Mouse (Mus musculus) stomach, postnatal 0 days (tissue): ENCODE data around the gene Dlgap1. TPM values are rescaled to one million over a fixed set of nuclear protein-coding genes. Genes with fewer than 3 reads are reported as not detected.

ENCODE experiments used
- ATAC-seq: fragments of 200-750 bp; cut with Nextera tagmentation; 2 replicates; pipeline ENCODE4 v1.8.0; 2017; ENCODE audit not compliant: low FRiP score, low TSS enrichment
- DNase-seq: peaks from one replicate; pipeline ENCODE4 v3.0.0-alpha.2; 2016; ENCODE audit warnings: low spot score
- H3K27ac ChIP-seq: fragments of 300-500 bp; sonication (generic); replicated peaks from 2 replicates; pipeline ENCODE4 v1.5.1; 2014; ENCODE audit warnings: mild to moderate bottlenecking, control low read depth
- H3K27me3 ChIP-seq: fragments of 300-500 bp; sonication (generic); 2 replicates; pipeline ENCODE4 v1.6.1; 2014; ENCODE audit warnings: low read length; ENCODE audit not compliant: control insufficient read depth, insufficient read depth
- H3K36me3 ChIP-seq: fragments of 300-500 bp; sonication (generic); 2 replicates; pipeline ENCODE4 v1.6.1; 2014; ENCODE audit warnings: low read length, mixed read lengths; ENCODE audit not compliant: control insufficient read depth, insufficient read depth
- H3K4me1 ChIP-seq: fragments of 300-500 bp; sonication (generic); replicated peaks from 2 replicates; pipeline ENCODE4 v1.6.1; 2014; ENCODE audit warnings: antibody characterized with exemption; ENCODE audit not compliant: control insufficient read depth, insufficient read depth
- H3K4me2 ChIP-seq: fragments of 300-500 bp; sonication (generic); replicated peaks from 2 replicates; pipeline ENCODE4 v1.6.1; 2014; ENCODE audit warnings: low read depth, mild to moderate bottlenecking, control low read depth, moderate library complexity
- H3K4me3 ChIP-seq: fragments of 300-500 bp; sonication (generic); 2 replicates; pipeline ENCODE4 v1.5.1; 2014; ENCODE audit warnings: low read depth, low read length, control low read depth
- H3K9ac ChIP-seq: fragments of 300-500 bp; sonication (generic); 2 replicates; pipeline ENCODE4 v1.6.1; 2014; ENCODE audit warnings: mild to moderate bottlenecking, low read length, control low read depth, mixed read lengths
- H3K9me3 ChIP-seq: fragments of 300-500 bp; sonication (generic); 2 replicates; pipeline ENCODE4 v1.6.1; 2016; ENCODE audit warnings: low read length; ENCODE audit not compliant: control insufficient read depth
- CTCF ChIP-seq: IDR thresholded peaks from 2 replicates; pipeline ENCODE4 v1.5.1; 2016; ENCODE audit warnings: antibody characterized with exemption, low read depth, mild to moderate bottlenecking, moderate library complexity
- EP300 ChIP-seq: optimal IDR thresholded peaks from 2 replicates; pipeline ENCODE3; 2016; ENCODE audit warnings: antibody characterized with exemption
- WGBS: fragments of 180-500 bp; shearing (Covaris S2); extraction: QIAGEN DNeasy Blood & Tissue Kit; methylation state at CpG from one replicate; pipeline ENCODE4 v1.1.7; 2014; 5-methylcytosine and 5-hydroxymethylcytosine counted together
- polyA plus RNA-seq: library from polyadenylated mRNA; unstranded; fragments of >200 nt; fragmentation: Nextera tagmentation; extraction: Ambion mirVana; gene quantifications from 2 replicates; pipeline ENCODE4 v1.2.1, GENCODE M21; 2015

Gene Dlgap1
- polyA plus RNA-seq, 1 experiment from 2014 or later, result 1.6 TPM

DNA sequence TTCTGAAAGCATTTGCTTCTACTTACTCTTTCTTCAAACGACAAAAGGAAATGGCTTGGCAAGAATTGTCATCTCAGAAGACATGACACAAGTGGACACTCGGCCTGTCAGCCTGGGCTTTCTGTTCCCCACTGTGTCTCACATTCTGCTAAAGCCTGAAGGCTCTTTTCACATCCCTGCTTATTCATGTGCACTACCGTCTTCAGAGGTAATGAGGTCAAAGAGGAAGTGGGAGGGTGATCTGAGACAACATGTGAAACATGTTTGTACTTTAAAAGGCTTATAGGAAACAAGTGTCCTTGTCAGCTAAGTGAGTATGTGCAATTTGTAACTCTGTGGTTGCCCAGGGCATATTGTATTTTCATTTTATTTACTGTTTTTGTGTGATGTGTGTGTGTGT, 557.1 kb downstream of the Dlgap1 start:
- Histone ChIP-seq H3K4me1 (no peaks in the 10 kb centered on the region), H3K36me3 (no peaks in the 10 kb centered on the region), H3K27ac (no peak overlapping the region), H3K4me3 (no peak overlapping the region), H3K4me2 (no peak overlapping the region), H3K9me3 (no peaks in the 10 kb centered on the region), H3K27me3 (no peaks in the 10 kb centered on the region), H3K9ac (no peak overlapping the region)
- TF ChIP-seq CTCF (no peak), EP300 (no peak)
- no peak for ATAC-seq
- DNase-seq, result no peak
- 46% methylated on average over 3 of the region's 3 CpGs for WGBS

DNA sequence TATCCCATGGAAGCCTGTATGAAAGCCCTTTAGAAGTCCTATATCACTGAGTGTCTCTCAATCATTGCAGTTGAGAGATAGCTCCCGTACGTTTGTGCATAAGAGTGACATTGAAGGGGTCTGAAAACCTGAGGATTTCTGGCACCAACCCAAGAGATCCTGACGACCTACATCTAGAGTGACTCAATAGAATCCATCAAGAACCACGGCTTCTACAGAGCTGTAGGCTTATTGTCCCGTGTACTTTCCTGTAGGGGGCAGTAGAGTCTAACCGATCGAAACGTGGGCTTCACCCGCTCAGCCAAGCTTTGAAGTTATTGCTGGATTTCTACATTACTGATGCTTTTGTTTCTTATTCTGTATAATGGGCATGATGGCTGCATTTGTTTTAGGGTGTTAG, 558.2 kb downstream of the Dlgap1 start:
- no peak overlapping the region for H3K9ac ChIP-seq
- 21% methylated on average over 9 of the region's 9 CpGs for WGBS
- H3K27ac ChIP-seq, result no peak overlapping the region
- TF ChIP-seq CTCF (peak; percentile 87), EP300 (no peak)
- no peaks in the 10 kb centered on the region for H3K9me3 ChIP-seq
- DNase-seq (no peak), ATAC-seq (peak; percentile 73; the same call in 1 of the 2 replicates)
- H3K4me3 ChIP-seq, result no peak overlapping the region
- H3K4me1 ChIP-seq, result no peaks in the 10 kb centered on the region
- no peaks in the 10 kb centered on the region for H3K27me3 ChIP-seq
- H3K4me2 ChIP-seq, result no peak overlapping the region
- no peaks in the 10 kb centered on the region for H3K36me3 ChIP-seq

DNA sequence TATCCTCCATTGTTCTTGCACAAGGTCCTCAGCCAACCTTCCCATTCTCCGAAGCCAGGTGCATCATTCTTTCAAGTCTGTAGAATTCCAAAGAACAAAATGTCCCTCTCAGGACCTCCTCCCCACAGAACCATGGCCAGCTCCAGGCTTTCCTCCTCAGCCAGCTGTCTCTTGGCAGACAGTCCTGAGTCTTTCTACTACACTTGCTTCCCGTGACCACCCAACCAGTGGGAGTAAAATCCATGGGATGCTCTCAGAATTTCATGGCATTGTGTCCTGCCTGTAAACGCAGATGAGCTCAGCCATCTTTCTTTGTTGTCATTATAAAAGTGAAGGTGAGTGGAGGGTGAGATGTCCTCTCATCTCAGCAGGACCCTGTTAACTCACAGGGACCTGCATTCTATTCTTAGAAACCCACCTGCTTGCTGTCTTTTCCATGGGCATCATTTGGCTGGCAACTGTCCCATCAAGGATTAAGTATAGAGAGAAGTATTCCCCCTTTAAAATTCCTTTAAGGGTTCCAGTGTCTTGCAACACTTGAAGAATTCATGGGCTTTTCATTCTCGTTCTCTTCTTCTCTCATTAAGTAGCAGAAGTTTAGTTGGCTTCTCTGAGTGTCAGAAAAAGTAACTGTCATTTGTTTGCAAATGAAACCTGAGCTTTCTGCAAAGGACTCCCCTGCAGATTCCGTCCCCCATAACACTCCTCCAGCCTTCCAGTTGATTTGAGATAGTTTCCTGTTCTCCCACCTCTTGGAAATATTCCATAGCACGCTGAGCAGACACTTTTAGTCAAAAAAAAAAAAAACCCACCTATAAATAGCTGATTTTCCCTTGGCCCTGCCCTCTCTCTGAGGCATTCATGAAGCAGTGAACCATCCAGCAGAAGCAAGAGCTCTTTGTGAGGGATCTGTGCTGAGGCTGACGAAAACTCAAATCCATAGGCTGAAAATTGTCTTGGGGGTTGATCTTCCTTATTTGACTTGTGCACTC, 559.6 kb downstream of the Dlgap1 start:
- H3K9ac ChIP-seq, result no peak overlapping the region
- H3K36me3 ChIP-seq, result no peaks in the 10 kb centered on the region
- no peak for TF ChIP-seq CTCF
- TF ChIP-seq EP300, result no peak
- H3K4me2 ChIP-seq, result no peak overlapping the region
- no peaks in the 10 kb centered on the region for H3K27me3 ChIP-seq
- no peaks in the 10 kb centered on the region for H3K9me3 ChIP-seq
- ATAC-seq, result no peak
- no peak overlapping the region for H3K27ac ChIP-seq
- DNase-seq, result no peak
- no peak overlapping the region for H3K4me3 ChIP-seq
- WGBS, result 29% methylated on average over 7 of the region's 7 CpGs
- no peaks in the 10 kb centered on the region for H3K4me1 ChIP-seq

DNA sequence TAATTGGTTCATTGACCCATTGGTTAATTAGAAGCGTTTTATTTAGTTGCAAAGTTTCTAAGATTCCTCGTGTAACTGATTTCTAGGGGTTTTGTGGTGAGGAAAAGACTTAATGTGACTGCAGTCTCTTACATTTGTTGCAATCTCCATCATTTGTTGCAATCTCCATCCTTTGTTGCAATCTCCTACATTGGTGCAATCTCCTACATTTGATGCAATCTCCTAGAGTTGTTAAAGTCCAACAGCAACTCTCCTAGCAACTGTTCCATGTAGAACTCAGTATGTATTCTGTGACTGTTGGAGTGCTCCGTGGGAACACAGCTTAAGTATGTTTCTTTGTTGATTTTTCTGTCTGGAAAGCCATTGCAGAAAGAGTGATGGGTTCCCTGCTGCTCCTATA, 565.4 kb downstream of the Dlgap1 start:
- no peak for TF ChIP-seq EP300
- no peak for TF ChIP-seq CTCF
- no peaks in the 10 kb centered on the region for H3K27me3 ChIP-seq
- DNase-seq (no peak), ATAC-seq (no peak)
- H3K36me3 ChIP-seq, result no peaks in the 10 kb centered on the region
- no peaks in the 10 kb centered on the region for H3K9me3 ChIP-seq
- no peak overlapping the region for H3K27ac ChIP-seq
- H3K4me1 ChIP-seq, result no peaks in the 10 kb centered on the region
- no peak overlapping the region for H3K4me3 ChIP-seq
- 69% methylated on average over 3 of the region's 3 CpGs for WGBS
- no peak overlapping the region for H3K4me2 ChIP-seq
- no peak overlapping the region for H3K9ac ChIP-seq

DNA sequence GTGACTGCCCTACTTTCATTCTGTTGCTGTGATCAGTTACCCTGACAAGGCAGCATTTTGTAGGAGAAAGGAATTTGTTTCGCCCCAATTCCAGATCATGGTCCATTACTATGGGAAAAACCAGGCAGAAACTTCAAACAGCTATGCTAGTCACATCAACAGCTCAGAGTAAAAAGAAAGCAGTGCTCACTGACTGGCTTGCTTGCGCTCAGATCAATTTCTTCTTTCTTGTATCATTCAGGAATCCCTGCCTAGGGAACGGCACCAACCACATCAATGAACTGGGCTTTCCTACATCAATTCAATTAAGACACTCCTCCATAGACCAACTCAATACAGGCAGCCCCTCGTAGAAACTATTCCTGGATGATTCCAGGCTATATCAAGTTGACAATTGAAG, 572.9 kb downstream of the Dlgap1 start:
- no peak overlapping the region for H3K27ac ChIP-seq
- WGBS, result 84% methylated on average over 4 of the region's 4 CpGs
- no peaks in the 10 kb centered on the region for H3K9me3 ChIP-seq
- TF ChIP-seq EP300 (no peak), CTCF (no peak)
- no peak for ATAC-seq
- no peak overlapping the region for H3K9ac ChIP-seq
- H3K4me3 ChIP-seq, result no peak overlapping the region
- no peaks in the 10 kb centered on the region for H3K36me3 ChIP-seq
- no peak for DNase-seq
- no peaks in the 10 kb centered on the region for H3K27me3 ChIP-seq
- no peak overlapping the region for H3K4me2 ChIP-seq
- H3K4me1 ChIP-seq, result no peaks in the 10 kb centered on the region

DNA sequence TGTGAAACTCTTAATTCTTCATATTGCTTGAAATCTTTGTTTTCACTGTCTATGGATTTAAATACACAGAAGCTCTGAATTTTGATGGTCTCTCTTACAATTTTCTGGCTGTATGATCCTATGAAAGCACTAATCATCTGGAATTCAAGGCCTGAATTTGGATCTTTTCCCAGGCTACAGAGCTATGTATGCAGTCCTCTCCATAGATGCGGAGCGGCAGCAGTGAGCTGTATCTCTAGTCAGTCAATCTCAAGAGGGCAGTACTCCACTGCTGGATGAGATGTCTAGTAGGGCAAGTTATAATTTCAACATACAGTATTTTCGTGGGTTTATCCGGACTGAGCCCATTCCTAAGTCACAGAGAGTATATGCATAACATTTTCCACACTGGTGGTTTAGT, 581.9 kb downstream of the Dlgap1 start:
- no peaks in the 10 kb centered on the region for H3K9me3 ChIP-seq
- no peak overlapping the region for H3K4me2 ChIP-seq
- H3K27me3 ChIP-seq, result no peaks in the 10 kb centered on the region
- no peak for DNase-seq
- H3K36me3 ChIP-seq, result no peaks in the 10 kb centered on the region
- no peak overlapping the region for H3K27ac ChIP-seq
- TF ChIP-seq EP300 (no peak), CTCF (peak; percentile 14; the same call in 1 of the 2 replicates)
- 72% methylated on average over 4 of the region's 4 CpGs for WGBS
- no peaks in the 10 kb centered on the region for H3K4me1 ChIP-seq
- H3K9ac ChIP-seq, result no peak overlapping the region
- H3K4me3 ChIP-seq, result no peak overlapping the region
- no peak for ATAC-seq
